Mouse (Mus musculus) forebrain, embryonic 16.5 days (tissue): ENCODE measurements at regions not wholly inside any gene's neighbourhood (a gene's known extent, or its start where the extent isn't known, plus 50 kb on each side); places are given as distances from the start of the nearest gene placed in this dataset.

ENCODE experiments used
- ATAC-seq: fragments of 200-750 bp; cut with Nextera tagmentation; 2 replicates; pipeline ENCODE4 v1.8.0; 2017; ENCODE audit warnings: mild to moderate bottlenecking, moderate library complexity
- H3K27ac ChIP-seq: fragments of 300-500 bp; sonication (generic); 2 replicates; pipeline ENCODE4 v1.5.1; 2014; ENCODE audit warnings: low read length, control low read depth
- H3K27me3 ChIP-seq: fragments of 300-500 bp; sonication (generic); replicated peaks from 2 replicates; pipeline ENCODE4 v1.6.1; 2014; ENCODE audit warnings: low read length; ENCODE audit not compliant: control insufficient read depth, insufficient read depth
- H3K36me3 ChIP-seq: fragments of 300-500 bp; sonication (generic); 2 replicates; pipeline ENCODE4 v1.6.1; 2014; ENCODE audit not compliant: control insufficient read depth, insufficient read depth
- H3K4me1 ChIP-seq: fragments of 300-500 bp; sonication (generic); replicated peaks from 2 replicates; pipeline ENCODE4 v1.6.1; 2014; ENCODE audit warnings: low read length; ENCODE audit not compliant: control insufficient read depth, insufficient read depth
- H3K4me2 ChIP-seq: fragments of 300-500 bp; sonication (generic); 2 replicates; pipeline ENCODE4 v1.6.1; 2014; ENCODE audit warnings: mild to moderate bottlenecking, low read length, control low read depth
- H3K4me3 ChIP-seq: fragments of 300-500 bp; sonication (generic); replicated peaks from 2 replicates; pipeline ENCODE4 v1.5.1; 2014; ENCODE audit warnings: mild to moderate bottlenecking, low read length, control low read depth
- H3K9ac ChIP-seq: fragments of 300-500 bp; sonication (generic); replicated peaks from 2 replicates; pipeline ENCODE4 v1.6.1; 2014; ENCODE audit warnings: low read depth, low read length, control low read depth
- H3K9me3 ChIP-seq: fragments of 300-500 bp; sonication (generic); 2 replicates; pipeline ENCODE4 v1.6.1; 2016; ENCODE audit warnings: low read length; ENCODE audit not compliant: control insufficient read depth
- WGBS: fragments of 180-500 bp; shearing (Covaris S2); extraction: QIAGEN DNeasy Blood & Tissue Kit; methylation state at CpG from one replicate; pipeline ENCODE4 v1.1.7; 2014; 5-methylcytosine and 5-hydroxymethylcytosine counted together

- no peak overlapping the region for H3K4me2 ChIP-seq
- no peaks in the 10 kb centered on the region for H3K9me3 ChIP-seq
- H3K4me1 ChIP-seq = no peaks in the 10 kb centered on the region
- WGBS = 88% methylated on average over 10 of the region's 10 CpGs
- no peak overlapping the region for H3K4me3 ChIP-seq
- ATAC-seq = no peak
- no peak overlapping the region for H3K27ac ChIP-seq
- H3K27me3 ChIP-seq = no peaks in the 10 kb centered on the region
- no peak overlapping the region for H3K9ac ChIP-seq
- no peaks in the 10 kb centered on the region for H3K36me3 ChIP-seq
Observed at GRCm38 (mm10) chr4:34494961-34495723, 55.6 kb upstream of the Akirin2 start.

GRCm38 (mm10) chr4:34498325-34498724 lies 52.4 kb upstream of the Akirin2 start:
- H3K4me3 ChIP-seq = no peak overlapping the region
- no peak for ATAC-seq
- no peaks in the 10 kb centered on the region for H3K4me1 ChIP-seq
- no peak overlapping the region for H3K4me2 ChIP-seq
- H3K27ac ChIP-seq = no peak overlapping the region
- no peaks in the 10 kb centered on the region for H3K9me3 ChIP-seq
- no peaks in the 10 kb centered on the region for H3K27me3 ChIP-seq
- WGBS = 91% methylated on average over 9 of the region's 9 CpGs
- H3K36me3 ChIP-seq = no peaks in the 10 kb centered on the region
- no peak overlapping the region for H3K9ac ChIP-seq

GRCm38 (mm10) chr4:34498781-34499180 lies 52.0 kb upstream of the Akirin2 start:
- Histone ChIP-seq H3K4me1 (no peaks in the 10 kb centered on the region), H3K9ac (no peak overlapping the region), H3K4me3 (no peak overlapping the region), H3K4me2 (no peak overlapping the region), H3K27me3 (no peaks in the 10 kb centered on the region), H3K9me3 (no peaks in the 10 kb centered on the region), H3K36me3 (no peaks in the 10 kb centered on the region), H3K27ac (no peak overlapping the region)
- WGBS = 94% methylated on average over 7 of the region's 7 CpGs
- no peak for ATAC-seq

- no peak for ATAC-seq
- Histone ChIP-seq H3K9me3 (no peaks in the 10 kb centered on the region), H3K36me3 (no peaks in the 10 kb centered on the region), H3K27ac (no peak overlapping the region), H3K4me2 (no peak overlapping the region), H3K4me3 (no peak overlapping the region), H3K27me3 (no peaks in the 10 kb centered on the region), H3K9ac (no peak overlapping the region), H3K4me1 (no peaks in the 10 kb centered on the region)
- WGBS = 94% methylated on average over 3 of the region's 3 CpGs
Observed at GRCm38 (mm10) chr4:34499731-34500130, 51.0 kb upstream of the Akirin2 start.
